Mouse (Mus musculus) neutrophil, adult 5-6 weeks (primary cell): ENCODE data around the gene Car14. TPM values are rescaled to one million over a fixed set of nuclear protein-coding genes. Genes with fewer than 3 reads are reported as not detected.
"Not testable (repeated sequence)": the region's sequence is repeated elsewhere in the genome, so short reads cannot be mapped to it uniquely, and the experiment has no call there.

ENCODE experiments used
- ATAC-seq: fragments of 151-379, 151-347 bp; 2 replicates; pipeline ENCODE4 v1.8.0; 2017; ENCODE audit warnings: mild to moderate bottlenecking, moderate TSS enrichment; ENCODE audit not compliant: insufficient number of reproducible peaks, poor library complexity, low FRiP score, severe bottlenecking; ENCODE audit errors: extremely low read depth
- total RNA-seq: library from RNA; stranded (forward); fragments of 200-1000 nt; gene quantifications from 2 replicates; pipeline ENCODE4 v1.2.3, GENCODE M21; 2017

Gene Car14
- total RNA-seq, 1 experiment from 2014 or later, result not detected

DNA sequence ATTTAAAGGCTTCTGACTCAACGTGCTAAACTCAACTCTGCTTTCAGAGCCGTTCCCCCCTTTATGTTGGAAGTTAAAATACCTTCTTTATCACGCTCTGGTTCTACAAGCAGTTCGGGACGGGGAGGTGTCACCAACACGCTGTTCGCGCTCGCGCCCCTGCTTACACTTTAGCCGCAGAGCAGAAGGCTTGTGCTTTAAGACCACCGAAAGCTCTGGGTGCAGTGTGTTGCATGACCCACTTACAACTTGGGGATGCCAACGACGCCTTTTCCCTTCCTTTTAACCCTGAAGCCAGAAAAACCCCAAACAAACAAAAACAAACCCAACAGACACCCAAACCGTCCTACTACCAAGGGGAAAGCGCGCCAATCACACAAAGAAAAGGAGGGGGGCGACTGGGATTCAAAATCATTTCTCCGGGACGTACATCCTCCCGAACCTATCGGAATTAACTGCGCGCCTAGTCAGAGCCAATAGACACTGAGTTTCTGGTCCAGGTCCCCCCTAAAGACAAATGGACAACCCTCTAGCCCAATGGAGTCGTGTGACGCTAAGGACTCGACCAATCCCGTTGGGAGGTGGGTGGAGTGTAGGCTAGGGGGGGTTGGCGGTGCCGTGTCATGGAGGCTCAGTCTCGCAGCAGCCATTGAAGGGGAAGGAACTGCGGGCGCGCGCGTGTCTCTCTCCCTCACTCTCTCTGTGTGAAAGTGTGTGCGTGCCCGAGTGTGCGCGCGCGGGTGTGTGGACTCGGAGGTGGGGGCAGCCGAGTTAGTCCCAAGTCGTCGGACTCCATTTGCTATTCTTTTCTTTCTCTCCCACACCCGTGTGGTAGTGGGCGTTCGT lies 24.4 kb upstream of the Car14 start, which contains the start of gene Anp32e:
TSS of gene Anp32e (plus strand) at position 589 of the 846 bp plus-strand sequence.
- ATAC-seq, result peak; percentile 99

- no peak for ATAC-seq
Measured at GRCm38 (mm10) chr3:95928261-95928657, 23.8 kb upstream of the Car14 start.

DNA sequence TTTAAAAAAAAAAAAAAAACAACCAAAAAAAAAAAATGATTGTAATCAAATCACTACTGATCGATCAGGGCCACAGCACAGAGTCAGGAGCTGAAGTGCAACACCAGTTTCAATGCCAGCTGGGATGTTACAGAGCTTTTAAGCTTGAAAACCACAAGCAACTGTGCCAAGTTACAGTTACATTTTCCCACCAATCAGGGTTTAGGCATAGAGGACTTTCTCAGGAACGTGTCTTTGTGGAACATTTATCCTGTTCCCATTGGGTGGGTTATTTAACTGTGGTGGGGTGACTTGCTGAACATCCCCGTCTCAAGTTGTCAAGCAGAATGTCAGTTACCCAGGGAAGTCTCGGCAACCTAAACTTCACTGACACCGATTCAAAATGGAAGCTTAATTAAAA lies 20.6 kb upstream of the Car14 start:
- no peak for ATAC-seq

- ATAC-seq, result no peak
Measured at GRCm38 (mm10) chr3:95924185-95924584, 19.7 kb upstream of the Car14 start.

DNA sequence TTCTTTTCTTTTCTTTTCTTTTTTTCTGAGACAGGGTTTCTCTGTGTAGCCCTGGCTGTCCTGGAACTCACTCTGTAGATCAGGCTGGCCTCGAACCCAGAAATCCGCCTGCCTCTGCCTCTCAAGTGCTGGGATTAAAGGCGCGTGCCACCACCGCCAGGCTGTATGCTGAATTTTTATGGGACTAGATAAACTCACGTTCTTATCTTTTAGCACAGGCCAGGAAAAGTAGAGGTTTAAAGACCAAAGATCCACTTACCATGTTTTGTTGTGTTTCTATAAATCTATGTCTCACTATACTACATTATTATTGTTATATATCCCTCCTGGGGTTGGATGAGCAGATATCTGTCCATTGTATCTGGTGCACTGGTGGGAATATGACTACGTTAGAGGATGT lies 18.9 kb upstream of the Car14 start:
- ATAC-seq, result not testable (repeated sequence)

DNA sequence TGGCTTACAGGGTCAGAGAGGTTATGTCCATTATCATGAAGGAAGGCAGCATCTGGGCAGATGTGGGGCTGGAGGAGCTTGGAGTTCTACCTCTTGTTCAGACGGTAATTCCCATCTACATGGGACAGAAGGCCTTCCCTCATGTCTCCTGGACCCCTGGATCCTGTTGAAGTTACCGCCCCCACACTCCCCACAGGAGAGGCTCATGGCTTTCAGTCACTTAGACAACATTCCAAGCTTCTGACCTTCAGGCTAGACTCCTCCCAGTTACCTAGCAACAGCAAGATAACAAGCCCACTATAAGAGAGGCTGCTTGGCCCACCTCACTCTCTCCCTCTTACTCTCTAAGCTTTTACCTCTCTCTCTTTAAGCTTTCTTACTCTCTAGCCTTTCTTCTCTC lies 16.0 kb upstream of the Car14 start:
- not testable (repeated sequence) for ATAC-seq

- no peak for ATAC-seq
Measured at GRCm38 (mm10) chr3:95916760-95917159, 12.3 kb upstream of the Car14 start.

DNA sequence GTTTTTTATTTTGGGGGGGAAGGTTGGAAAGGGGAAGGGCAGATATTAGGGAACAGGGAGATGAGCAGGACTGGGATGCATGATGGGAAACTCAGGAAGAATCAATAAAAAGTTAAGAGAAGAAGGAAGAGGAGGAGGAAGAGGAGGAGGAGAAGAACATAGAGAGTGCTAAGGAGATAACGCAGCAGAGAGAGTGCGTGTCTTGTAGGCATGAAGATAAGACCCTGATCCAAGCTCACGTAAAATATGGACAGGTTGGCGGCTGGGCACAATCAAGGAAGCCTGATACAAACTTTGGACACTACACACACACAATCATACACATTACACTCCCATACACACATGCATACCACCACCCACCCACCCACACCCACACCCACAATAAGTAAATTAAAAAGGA lies 10.2 kb upstream of the Car14 start:
- no peak for ATAC-seq

- ATAC-seq, result no peak
Measured at GRCm38 (mm10) chr3:95907613-95908012, 3.1 kb upstream of the Car14 start.

DNA sequence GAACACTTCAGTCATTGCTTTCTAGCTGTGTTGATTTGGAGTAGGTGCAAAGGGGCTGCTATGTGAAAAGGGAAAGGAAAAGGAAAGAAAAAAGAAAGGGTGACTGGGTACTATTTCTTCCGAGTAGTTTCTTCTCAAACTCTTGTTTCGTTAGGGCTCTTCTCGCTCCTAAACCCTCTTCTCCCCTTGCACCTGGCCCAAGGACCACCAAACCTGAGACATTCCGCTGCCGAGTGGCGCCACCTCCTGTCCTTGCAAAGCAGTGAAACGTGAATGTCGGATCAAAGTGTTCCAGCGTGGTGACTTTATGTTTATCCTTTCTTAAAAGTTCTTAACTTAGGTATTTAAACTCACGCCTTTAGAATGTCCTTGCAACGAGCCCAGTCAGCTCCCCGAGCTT lies 2.4 kb upstream of the Car14 start:
- peak; percentile 53; the same call in 1 of the 2 replicates for ATAC-seq

DNA sequence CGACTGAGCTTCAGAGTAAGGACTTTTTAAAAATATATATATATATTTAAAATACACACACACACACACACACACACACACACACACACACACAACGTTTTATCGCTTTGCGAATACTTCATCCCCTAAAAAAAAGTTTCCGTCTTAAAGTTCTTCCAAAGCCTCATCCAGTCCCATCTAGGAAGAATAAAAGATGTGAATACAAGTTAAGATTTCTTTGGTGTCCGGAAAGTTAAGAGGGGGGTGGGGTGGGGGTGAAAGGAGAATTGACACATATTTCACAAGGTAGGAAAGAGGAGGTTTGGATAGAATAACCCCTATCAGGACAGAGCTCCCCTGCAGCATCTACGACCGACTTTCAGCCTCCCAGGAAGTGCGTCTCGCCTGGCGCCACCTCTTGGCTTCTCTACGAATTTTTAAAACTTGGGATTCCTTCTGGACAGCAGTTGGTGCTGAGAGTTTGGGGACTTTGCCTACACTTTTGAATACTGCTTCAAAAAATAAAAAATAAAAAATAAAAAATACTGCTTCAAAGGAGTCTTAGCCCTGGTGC lies 1.5 kb upstream of the Car14 start:
- ATAC-seq, result no peak

DNA sequence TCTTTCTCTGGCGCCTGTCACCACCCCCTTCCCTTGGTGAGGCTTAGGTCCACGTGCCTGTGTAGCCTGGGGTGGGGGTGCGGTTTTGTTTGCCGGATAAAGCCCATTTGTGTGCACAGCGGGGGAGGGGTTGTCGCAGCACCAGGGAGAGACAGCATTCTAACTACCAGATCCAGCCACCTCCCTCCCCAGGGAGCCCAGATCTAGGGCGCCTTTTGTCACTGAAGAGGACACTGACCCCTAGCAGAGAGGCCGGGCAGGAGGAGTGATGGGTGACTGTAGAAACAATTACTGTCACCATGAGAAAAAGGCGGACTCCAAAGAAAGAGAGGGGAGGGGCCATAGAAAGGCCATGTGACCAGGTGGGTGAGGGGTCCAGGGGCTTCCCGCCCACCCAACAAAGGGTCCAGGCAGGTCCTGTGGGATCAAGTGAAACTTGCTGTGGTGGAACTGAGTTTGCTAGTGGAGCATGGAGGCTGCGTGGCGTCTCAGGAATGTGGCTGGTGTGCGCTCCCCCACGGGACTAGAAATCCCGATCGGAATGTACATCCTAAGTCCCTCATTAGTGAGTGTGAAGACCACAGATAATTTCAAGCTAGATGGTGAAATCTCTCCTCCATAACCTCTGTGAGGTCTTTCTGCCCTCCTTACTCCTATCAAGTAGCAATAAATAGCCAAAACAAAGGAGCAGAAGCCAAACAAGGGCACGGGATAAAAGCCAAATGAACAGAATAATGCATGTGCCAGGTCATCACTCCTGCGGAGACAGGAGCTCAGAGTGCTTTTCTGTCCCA lies 852 bp upstream of the Car14 start:
- ATAC-seq, result no peak

- no peak for ATAC-seq
Measured at GRCm38 (mm10) chr3:95903753-95904502, 563 bp downstream of the Car14 start.

- no peak for ATAC-seq
Measured at GRCm38 (mm10) chr3:95902643-95903042, 1.8 kb downstream of the Car14 start.

DNA sequence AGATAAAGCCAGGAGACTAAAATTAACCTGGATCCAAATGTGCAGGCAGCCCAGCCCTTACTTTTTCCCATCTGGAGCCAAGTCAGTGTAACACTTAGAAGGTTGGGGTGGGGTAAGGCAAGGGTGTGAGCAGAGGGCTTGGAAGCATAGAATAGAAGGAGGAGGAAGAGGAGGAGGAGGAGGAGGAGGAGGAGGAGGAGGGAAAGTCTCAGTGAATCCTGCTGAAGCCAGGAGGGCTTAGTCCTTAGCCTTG lies 2.2 kb downstream of the Car14 start:
- no peak for ATAC-seq

DNA sequence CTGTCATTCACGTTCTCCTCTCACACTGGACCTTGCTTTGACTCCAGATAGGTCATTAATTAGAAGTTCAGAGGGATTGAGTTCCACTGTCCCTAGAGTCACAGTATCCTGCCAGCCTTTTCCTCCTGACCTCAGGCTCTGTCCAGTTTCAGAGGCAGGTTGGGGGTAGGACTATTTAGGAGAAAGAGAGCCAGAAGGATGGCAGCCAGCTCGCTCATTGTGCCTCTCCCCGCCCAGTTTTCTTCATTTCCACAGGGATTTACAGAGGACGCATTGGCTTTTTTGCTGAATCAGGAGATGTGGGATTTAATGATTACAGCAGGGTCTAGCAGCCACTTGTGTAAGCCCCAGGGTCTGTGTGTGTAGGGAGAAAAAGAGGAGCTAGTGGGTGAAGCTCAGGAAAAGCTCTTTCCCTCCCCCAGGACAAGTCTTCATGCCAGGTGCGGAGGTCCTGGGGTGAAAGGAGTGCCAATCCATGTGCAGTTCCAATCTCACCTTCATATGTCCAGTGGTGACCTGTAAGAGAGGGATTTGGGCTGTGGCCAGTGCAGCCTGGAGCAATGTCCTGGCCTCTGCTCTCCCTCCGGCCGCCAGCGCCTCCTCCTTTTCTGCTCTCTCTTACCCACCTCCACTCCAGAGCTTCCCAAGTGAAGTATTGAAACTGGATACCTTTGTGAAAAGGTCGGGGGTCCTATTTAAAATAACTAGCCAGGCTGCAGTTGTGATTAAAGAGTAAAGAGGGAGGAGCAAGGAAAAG lies 2.7 kb downstream of the Car14 start:
- ATAC-seq, result no peak

DNA sequence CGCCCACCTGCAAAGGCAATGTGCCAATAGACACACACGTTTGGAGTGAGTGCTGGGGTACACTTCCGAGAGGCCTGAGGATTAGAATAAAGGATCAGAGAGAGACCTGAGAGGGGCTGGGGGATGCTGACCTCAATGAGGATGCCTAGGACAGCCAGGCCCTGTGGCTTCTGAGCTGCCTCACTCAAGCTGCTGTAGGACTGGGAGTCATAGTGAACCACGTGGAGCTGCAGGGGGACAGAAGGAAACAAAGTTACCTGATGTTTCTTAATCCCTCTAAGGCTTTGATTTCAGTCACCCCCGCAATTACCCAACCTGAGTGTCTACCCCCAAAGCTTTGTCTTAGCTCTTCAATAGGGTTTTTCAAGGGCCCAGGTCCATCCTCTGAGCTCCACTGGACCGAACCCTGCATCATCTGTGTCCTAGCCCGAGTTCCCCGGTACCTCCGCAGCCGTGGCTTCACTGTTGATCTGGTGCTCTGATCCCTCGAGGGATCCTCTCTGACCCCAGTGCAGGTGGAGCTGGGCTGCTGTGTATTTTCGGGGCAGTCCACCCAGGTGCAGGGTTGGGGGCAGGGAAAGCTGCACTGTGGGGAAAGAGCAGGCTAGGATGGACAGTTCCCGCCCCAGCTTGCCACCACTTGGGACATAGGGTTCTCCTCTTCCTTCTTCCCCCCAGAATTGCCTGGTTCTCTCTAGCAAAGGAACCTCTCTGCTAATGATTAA lies 4.5 kb downstream of the Car14 start:
- ATAC-seq, result no peak

DNA sequence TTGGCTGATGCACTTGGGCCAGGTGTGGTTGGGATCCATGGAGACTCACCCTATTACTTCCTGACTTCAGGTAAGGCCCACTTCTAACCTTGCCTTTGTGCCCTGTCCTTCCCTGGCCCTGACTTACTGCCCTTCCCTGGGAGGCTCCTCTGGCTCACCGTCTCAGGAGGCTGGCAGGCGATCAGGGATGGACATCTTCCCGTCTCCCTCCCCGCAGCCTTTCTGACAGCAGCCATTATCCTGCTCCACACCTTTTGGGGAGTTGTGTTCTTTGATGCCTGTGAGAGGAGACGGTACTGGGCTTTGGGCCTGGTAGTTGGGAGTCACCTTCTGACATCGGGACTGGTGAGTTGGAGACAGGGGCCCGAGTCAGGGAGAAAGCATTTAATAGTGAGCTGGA lies 9.0 kb downstream of the Car14 start:
- ATAC-seq, result not testable (repeated sequence)
